In genomic region chr1:91008147-91008682, GRCm38 (mm10) we compare ENCODE assay signal across 34 mouse cellular contexts. TPM values are rescaled to one million over a fixed set of nuclear protein-coding genes. Genes with fewer than 3 reads are reported as not detected.
DNase-seq lines count a peak whose midpoint lies in the region; ATAC-seq and TF ChIP-seq lines count a peak whose summit lies in the region.
"Had no signal": no experiment of that assay in that cellular context is flagged by ENCODE, and none has a peak within 500 bp of the region (broad histone marks: within the 10 kb centered on the region; RNA-seq: fewer than 3 reads in every experiment).

No protein-coding gene starts in this region.

- peak; percentile 74 for DNase-seq in gastrocnemius, adult 2 months
- DNase-seq in gastrocnemius, postnatal 10 days = no peak
- DNase-seq in heart, postnatal 4 days = no peak
- no peak for DNase-seq in spleen, adult 2 months (ENCODE audit: low read depth in 1 of 2, low spot score in 2 of 2)
- no peak for DNase-seq in spleen, adult 18-20 months
- DNase-seq in cerebellum, adult 8-10 months = no peak
- DNase-seq: adrenal gland, postnatal 25 days; cerebellum, adult 11-12 months; cerebellum, postnatal 10 days; forebrain, postnatal 0 days; gastrocnemius, postnatal 25 days; kidney, adult 11 months; kidney, postnatal 14 days; layer of hippocampus, adult 9-11 months; liver, embryonic 13.5 days; lung, adult 18-20 months; lung, postnatal 4 days had no signal

- TF ChIP-seq CTCF in gastrocnemius, adult 2 months (IDR thresholded peaks at IDR 0.05) = no peak
- TF ChIP-seq CTCF in spleen, adult 2 months (IDR thresholded peaks at IDR 0.05; ENCODE audit: extremely low read depth, insufficient read depth, insufficient read length, insufficient replicate concordance) = no peak

- H3K4me1 ChIP-seq in heart, embryonic 13.5 days = peaks cover 92% of the 10 kb centered on the region
- no peaks in the 10 kb centered on the region; the same call in 1 of the 2 replicates for H3K4me1 ChIP-seq in spleen, adult 2 months (ENCODE audit: control insufficient read depth, insufficient read depth, insufficient read length)
- H3K4me1 ChIP-seq: midbrain, embryonic 12.5 days had no signal

- H3K9me3 ChIP-seq in heart, embryonic 13.5 days = no peaks in the 10 kb centered on the region
- H3K9me3 ChIP-seq: embryonic facial prominence, embryonic 13.5 days; forebrain, embryonic 12.5 days; limb, embryonic 10.5 days; limb, embryonic 15.5 days; liver, embryonic 13.5 days; megakaryocyte, embryonic 14.5 days; midbrain, embryonic 12.5 days; neural tube, embryonic 12.5 days had no signal

- no peak for TF ChIP-seq POLR2A in spleen, adult 2 months (IDR thresholded peaks at IDR 0.05; ENCODE audit: low read depth, low read length)

- H3K4me2 ChIP-seq in heart, embryonic 13.5 days = 0 out of 2 replicates have a peak overlapping the region, but pooled peaks have one; percentile 3
- H3K4me2 ChIP-seq: embryonic facial prominence, embryonic 13.5 days; forebrain, embryonic 12.5 days; hindbrain, embryonic 14.5 days; limb, embryonic 15.5 days; liver, embryonic 13.5 days; midbrain, embryonic 12.5 days; neural tube, embryonic 12.5 days had no signal

- H3K27ac ChIP-seq in gastrocnemius, adult 2 months = peak overlapping the region; percentile 90
- peak overlapping the region; percentile 99 for H3K27ac ChIP-seq in heart, embryonic 13.5 days (replicated peaks)
- H3K27ac ChIP-seq in spleen, adult 2 months (ENCODE audit: insufficient read depth, low read length) = peak overlapping the region; percentile 49; the same call in 1 of the 2 replicates
- H3K27ac ChIP-seq: embryonic facial prominence, embryonic 13.5 days; forebrain, embryonic 12.5 days; hindbrain, embryonic 14.5 days; limb, embryonic 10.5 days; limb, embryonic 15.5 days; liver, embryonic 13.5 days; midbrain, embryonic 12.5 days; neural tube, embryonic 12.5 days had no signal

- 76% methylated on average over 14 of the region's 14 CpGs for WGBS in heart, embryonic 13.5 days
- WGBS in spleen, adult 2 months = 93% methylated on average over 14 of the region's 14 CpGs

- H3K27me3 ChIP-seq in heart, embryonic 13.5 days (replicated peaks) = no peaks in the 10 kb centered on the region
- H3K27me3 ChIP-seq in spleen, adult 2 months (ENCODE audit: control insufficient read depth, insufficient read depth, low read length) = no peaks in the 10 kb centered on the region
- H3K27me3 ChIP-seq: embryonic facial prominence, embryonic 13.5 days; forebrain, embryonic 12.5 days; limb, embryonic 15.5 days; liver, embryonic 13.5 days; megakaryocyte, embryonic 14.5 days; midbrain, embryonic 12.5 days; neural tube, embryonic 12.5 days had no signal

- H3K9ac ChIP-seq in heart, embryonic 13.5 days = peak overlapping the region; percentile 67
- H3K9ac ChIP-seq: forebrain, embryonic 12.5 days; forebrain, postnatal 0 days; hindbrain, embryonic 14.5 days; limb, embryonic 15.5 days; liver, embryonic 13.5 days; midbrain, embryonic 12.5 days; neural tube, embryonic 12.5 days had no signal

- intact Hi-C loops in gastrocnemius, adult 2 months (cut with DNase I) = no loop called here

- H3K36me3 ChIP-seq in heart, embryonic 13.5 days = peaks cover 4% of the 10 kb centered on the region; the same call in 1 of the 2 replicates
- H3K36me3 ChIP-seq in spleen, adult 2 months (ENCODE audit: control insufficient read depth, insufficient read depth, low read length) = no peaks in the 10 kb centered on the region
- H3K36me3 ChIP-seq: embryonic facial prominence, embryonic 13.5 days; forebrain, embryonic 12.5 days; limb, embryonic 10.5 days; limb, embryonic 15.5 days; liver, embryonic 13.5 days; midbrain, embryonic 12.5 days; neural tube, embryonic 12.5 days had no signal

- ATAC-seq in heart, embryonic 13.5 days (ENCODE audit: extremely low read depth, insufficient number of reproducible peaks, low FRiP score, low TSS enrichment) = no peak
- ATAC-seq: forebrain, postnatal 0 days; lung, postnatal 0 days had no signal

- H3K4me3 ChIP-seq in gastrocnemius, adult 2 months = peak overlapping the region; percentile 37
- H3K4me3 ChIP-seq in heart, embryonic 13.5 days = no peak overlapping the region
- no peak overlapping the region for H3K4me3 ChIP-seq in spleen, adult 2 months (ENCODE audit: extremely low read depth, insufficient read depth, insufficient read length)
- H3K4me3 ChIP-seq: embryonic facial prominence, embryonic 13.5 days; forebrain, embryonic 12.5 days; limb, embryonic 10.5 days; limb, embryonic 15.5 days; liver, embryonic 13.5 days; megakaryocyte, embryonic 14.5 days; midbrain, embryonic 12.5 days; myocyte; neural tube, embryonic 12.5 days had no signal

RNA-seq across cellular contexts. Expression of gene Lrrfip1, which starts 9.7 kb away (rescaled TPM):
- total RNA-seq in gastrocnemius, adult 2 months (2021) = 100 to 1,000 TPM; 131 to 149 TPM
- 100 to 1,000 TPM; 247 to 265 TPM for total RNA-seq in gastrocnemius, postnatal 10 days (2021)
- 122 and 137 TPM in 2 replicates for polyA plus RNA-seq in heart, embryonic 13.5 days (2015; fragmentation: Nextera tagmentation; extraction: Ambion mirVana)
- total RNA-seq in heart, postnatal 4 days (2021) = 100 to 1,000 TPM; 214 to 233 TPM
- 15.0 and 16.6 TPM in 2 replicates for polyA plus RNA-seq in spleen, adult 2 months (2012; rRNA removed)

RNA-seq across cellular contexts. Expression of gene Rab17, which starts 38.8 kb away (rescaled TPM):
- not detected for total RNA-seq in gastrocnemius, adult 2 months (2021)
- total RNA-seq in gastrocnemius, postnatal 10 days (2021) = not detected
- 0.57 and 1.5 TPM in 2 replicates for polyA plus RNA-seq in heart, embryonic 13.5 days (2015; fragmentation: Nextera tagmentation; extraction: Ambion mirVana)
- total RNA-seq in heart, postnatal 4 days (2021) = 1 to 10 TPM; 4.3 to 5.1 TPM
- polyA plus RNA-seq in spleen, adult 2 months (2012; rRNA removed) = 0.09 and 0.74 TPM in 2 replicates
- total RNA-seq: adrenal gland, adult 18-20 months; adrenal gland, postnatal 25 days; gastrocnemius, postnatal 25 days; midbrain, postnatal 0 days had no signal
- polyA plus RNA-seq: forebrain, embryonic 12.5 days; forebrain, postnatal 0 days; hindbrain, embryonic 14.5 days; midbrain, embryonic 12.5 days; myocyte; neural tube, embryonic 12.5 days had no signal

RNA-seq across cellular contexts. Expression of gene Prlh, which starts 55.3 kb away (rescaled TPM):
- total RNA-seq in gastrocnemius, adult 2 months (2021) = not detected
- not detected for total RNA-seq in gastrocnemius, postnatal 10 days (2021)
- not detected in 2 replicates for polyA plus RNA-seq in heart, embryonic 13.5 days (2015; fragmentation: Nextera tagmentation; extraction: Ambion mirVana)
- not detected for total RNA-seq in heart, postnatal 4 days (2021)
- not detected in 2 replicates for polyA plus RNA-seq in spleen, adult 2 months (2012; rRNA removed)
- total RNA-seq: adrenal gland, adult 18-20 months; adrenal gland, postnatal 25 days; common myeloid progenitor, adult 5-6 weeks; forebrain, postnatal 0 days; gastrocnemius, postnatal 25 days; hematopoietic stem cell, adult 5-6 weeks; left cerebral cortex, postnatal 10 days; midbrain, postnatal 0 days had no signal
- polyA plus RNA-seq: embryonic facial prominence, embryonic 13.5 days; forebrain, embryonic 12.5 days; forebrain, postnatal 0 days; hindbrain, embryonic 14.5 days; kidney, embryonic 14.5 days; limb, embryonic 10.5 days; limb, embryonic 15.5 days; lung, postnatal 0 days; midbrain, embryonic 12.5 days; midbrain, postnatal 0 days; myocyte; neural tube, embryonic 12.5 days had no signal

Comparison
In these comparisons a context has a peak if more than half of its experiments do, and no peak if none do; other contexts are left out.
1. H3K27ac ChIP-seq: peak in every context shown above with its lines; median percentile 99 in heart, embryonic 13.5 days; 90 in gastrocnemius, adult 2 months; 49 in spleen, adult 2 months.
2. RNA of gene Rab17, which starts 38.8 kb away (total RNA-seq): 4.3 to 5.1 TPM in heart, postnatal 4 days; not detected in gastrocnemius, postnatal 10 days and not detected in gastrocnemius, adult 2 months; every median in the first group is over 4 times any median in the second.